Mouse (Mus musculus): ENCODE data around the gene Actn3.

DNA sequence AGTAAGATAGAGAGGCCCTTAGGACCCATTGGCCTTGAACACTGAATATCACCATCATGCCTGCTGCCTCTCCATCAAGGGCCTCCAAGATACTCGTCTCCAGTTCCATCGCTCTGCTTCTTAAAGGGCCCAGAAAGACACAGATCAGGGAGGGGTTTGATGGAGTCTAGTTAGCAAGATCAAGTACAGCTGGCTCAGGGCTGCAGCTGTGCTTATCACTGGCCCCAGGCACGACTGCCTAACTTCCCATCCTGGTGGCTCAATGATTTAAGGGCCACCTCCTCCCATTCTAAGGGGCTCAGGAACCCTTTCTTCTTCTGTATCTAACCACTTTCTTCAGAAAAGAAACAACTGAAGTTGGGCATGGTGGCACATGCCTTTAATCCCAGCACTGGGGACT is 14.1 kb upstream of the Actn3 start:
- no peak for TF ChIP-seq CTCF (IDR thresholded peaks at IDR 0.05; ENCODE audit: borderline replicate concordance, insufficient read depth, low read depth, low read length)
- no peak for TF ChIP-seq POLR2A (IDR thresholded peaks at IDR 0.05; ENCODE audit: borderline replicate concordance, insufficient read depth, low read length)
